Mouse (Mus musculus) liver, postnatal 0 days (tissue): Measurements from ENCODE around the gene Nadk2.

Experiments
- CTCF ChIP-seq: sonication (generic); IDR thresholded peaks from 2 replicates; pipeline ENCODE4 v1.5.1; 2016; ENCODE audit warnings: antibody characterized with exemption, low read depth
- EP300 ChIP-seq: IDR thresholded peaks from 2 replicates; pipeline ENCODE4 v1.6.1; 2016; ENCODE audit warnings: antibody characterized with exemption, low read depth, mild to moderate bottlenecking

GRCm38 (mm10) chr15:9118852-9119251 lies 47.8 kb downstream of the Nadk2 start:
- no peak for TF ChIP-seq CTCF
- no peak for TF ChIP-seq EP300
